Mouse (Mus musculus) urinary bladder, postnatal 25 days (tissue): ENCODE measurements around the gene Gm45208.
A peak's percentile ranks its signal among the peaks of the same experiment; 100 is the strongest.
"Not testable (repeated sequence)": the region's sequence is repeated elsewhere in the genome, so short reads cannot be mapped to it uniquely, and the experiment has no call there.

Source experiments
- DNase-seq: peaks from one replicate; pipeline ENCODE4 v3.0.0; 2022; ENCODE audit warnings: low spot score

The Gm45208 gene

DNA sequence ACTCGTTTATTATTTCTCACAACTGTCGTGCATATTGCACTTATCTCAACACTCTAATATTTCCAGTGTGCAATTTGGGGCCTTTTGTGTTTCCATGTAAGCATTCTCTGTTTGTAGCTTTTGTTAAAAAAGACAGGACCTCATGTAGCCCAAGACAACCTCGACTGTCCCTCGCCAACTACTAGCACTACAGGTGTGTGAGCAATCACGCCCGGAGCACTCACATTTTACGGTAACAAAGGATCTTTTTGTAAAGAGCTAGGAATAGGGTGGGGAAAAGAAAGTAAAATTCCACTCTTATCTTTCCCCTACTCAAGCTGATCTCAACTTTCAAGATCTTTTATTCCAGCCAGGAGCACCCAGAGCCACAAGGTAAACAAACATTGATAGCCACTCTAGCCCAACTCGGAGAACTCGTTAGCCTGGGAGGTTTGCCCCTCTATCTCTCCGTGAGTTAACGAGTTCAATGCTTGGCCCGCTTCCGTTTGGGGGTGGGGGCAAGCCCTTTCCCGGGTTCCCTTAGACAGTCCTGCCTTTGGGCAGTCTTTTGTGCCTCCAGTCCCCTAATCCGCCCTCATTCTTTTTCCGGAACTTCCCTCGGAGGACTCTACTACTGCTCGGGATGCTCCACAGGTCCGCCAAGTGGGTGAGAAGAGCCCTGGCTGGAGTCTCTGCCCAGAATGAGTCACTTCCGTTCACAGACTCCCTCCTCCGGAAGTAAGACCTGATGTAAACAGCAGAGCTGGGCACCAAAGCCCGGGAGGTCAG, at the start of gene Gm45208:
Gene Gm45208, plus strand, starts transcription at position 732 of the 768 bp plus-strand sequence.
- peak; percentile 41 for DNase-seq

GRCm38 (mm10) chrX:7672739-7673138, 49.3 kb upstream of the Gm45208 start:
- DNase-seq, result no peak

- no peak for DNase-seq
Measured at GRCm38 (mm10) chrX:7673578-7674281, 48.3 kb upstream of the Gm45208 start.

DNA sequence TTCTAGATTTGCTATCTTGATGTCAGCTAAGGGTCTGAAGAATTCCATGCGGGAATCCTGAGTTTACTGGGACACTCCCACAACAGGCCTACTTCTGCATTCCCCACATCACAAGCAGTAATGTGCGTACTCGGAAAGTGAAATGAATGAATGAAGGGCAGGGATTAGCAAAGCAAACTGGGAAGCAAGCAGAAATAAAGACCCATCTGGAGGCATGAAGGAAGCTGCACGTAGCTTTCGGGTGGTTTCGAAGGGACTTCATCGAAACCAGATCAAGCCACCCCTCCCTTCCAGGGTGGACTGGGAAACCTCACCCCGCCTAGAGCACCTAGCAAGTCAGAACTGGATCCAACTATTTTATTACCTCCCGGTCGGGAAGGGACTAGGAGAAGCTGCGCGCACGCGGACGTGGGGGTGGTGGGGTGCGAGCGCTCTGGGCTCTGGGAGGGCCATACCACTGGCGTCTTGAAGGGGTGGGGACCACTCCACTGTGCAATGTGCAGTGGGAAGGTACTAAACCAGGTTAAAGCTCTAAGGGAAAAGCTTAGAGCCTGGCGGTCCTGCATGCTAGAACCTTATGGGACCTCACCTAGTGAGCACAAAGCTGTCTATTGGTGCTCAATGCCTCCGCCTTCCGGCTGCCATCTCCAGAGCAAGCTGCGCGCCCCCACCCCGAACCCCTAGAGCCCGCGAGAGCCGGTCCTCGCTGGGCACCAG, 47.6 kb upstream of the Gm45208 start:
- no peak for DNase-seq

GRCm38 (mm10) chrX:7675001-7675380, 47.1 kb upstream of the Gm45208 start:
- no peak for DNase-seq

DNA sequence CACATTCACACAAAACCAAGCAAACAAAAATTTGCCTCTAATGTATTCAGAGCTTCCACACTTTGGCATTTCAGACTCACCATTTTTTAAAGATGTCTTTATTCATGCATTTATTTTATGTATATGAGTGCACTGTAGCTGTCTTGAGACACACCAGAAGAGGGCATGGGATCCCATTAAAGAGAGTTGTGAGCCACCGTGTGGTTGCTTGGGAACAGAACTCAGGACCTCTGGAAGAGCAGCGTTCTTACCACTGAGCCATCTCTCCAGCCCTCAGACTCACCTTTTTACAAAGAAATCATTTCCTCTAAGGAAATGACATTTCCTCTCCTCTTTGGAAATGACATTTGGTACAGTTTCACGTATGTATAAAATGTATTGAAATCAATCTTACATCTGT, 43.1 kb upstream of the Gm45208 start:
- DNase-seq, result no peak

DNA sequence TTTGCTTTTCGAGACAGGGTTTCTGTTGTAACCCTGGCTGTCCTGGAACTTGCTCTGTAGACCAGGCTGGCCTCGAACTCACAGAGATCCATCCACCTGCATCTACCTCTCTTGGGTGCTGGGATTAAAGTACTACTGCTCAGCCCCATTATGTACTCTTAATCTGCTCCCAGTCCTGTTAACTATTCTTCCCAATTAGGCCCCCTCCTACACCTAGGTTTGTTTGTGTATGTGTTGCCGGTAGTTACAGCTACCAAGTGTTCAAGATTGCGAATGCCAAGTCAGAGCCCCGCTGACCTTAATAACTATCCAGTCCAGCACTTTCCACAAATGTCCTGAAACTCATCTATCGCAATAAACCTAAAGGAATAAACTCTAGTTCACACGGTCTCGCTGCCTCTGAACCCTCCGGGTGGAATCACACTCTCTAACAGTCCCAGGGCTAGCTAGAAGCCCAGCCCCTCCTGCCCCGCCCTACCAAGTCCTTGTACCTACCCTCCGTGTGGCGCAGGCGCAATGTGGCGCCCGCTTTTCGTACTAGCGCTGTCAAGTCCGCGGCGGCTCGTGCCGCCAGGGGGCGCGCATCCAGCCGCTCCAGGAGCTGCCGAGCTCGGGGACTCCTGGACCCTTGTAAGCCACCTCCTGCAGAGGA, 42.5 kb upstream of the Gm45208 start:
- peak; percentile 80 for DNase-seq

DNA sequence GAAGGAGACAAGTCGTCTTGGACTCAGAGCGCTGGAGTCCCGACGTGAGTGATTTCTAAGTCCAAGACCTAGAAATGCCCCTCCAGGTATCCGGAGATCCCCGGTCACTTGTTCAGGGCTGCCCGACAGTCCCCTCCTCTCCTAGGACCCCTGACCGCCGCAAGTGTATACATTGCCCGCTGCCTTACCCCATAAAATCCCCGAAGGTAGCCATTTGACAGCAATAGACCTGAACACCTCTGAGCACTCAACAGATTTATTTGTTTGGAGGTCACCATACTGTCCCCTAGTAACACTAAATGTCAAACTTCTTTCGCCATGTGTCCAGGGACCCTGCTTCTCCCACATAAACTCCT, 42.0 kb upstream of the Gm45208 start:
- DNase-seq, result no peak

DNA sequence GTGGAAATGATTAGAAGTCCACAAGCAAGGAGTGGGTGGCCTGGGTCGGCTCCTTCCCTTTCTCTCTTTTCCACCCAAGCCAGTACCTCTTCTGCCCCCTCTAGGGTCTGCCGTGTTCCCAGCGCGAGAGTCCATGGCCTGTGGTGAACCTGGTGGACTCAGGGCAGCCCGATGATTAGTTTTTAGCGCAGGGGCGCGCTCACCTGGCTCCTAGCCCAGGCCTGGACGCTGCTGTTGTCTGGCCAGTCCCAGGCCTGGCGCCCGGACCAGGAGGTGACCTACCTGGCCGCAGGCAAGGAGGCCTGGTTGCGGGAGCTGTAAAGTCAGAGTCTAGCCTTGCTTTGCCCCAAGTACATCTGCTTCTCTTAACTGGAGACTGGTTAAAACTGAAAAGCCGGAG, 41.2 kb upstream of the Gm45208 start, which contains the start of gene Magix:
Gene Magix, minus strand, starts transcription at position 388 of the 400 bp plus-strand sequence.
- DNase-seq, result no peak

GRCm38 (mm10) chrX:7688321-7688720, 33.7 kb upstream of the Gm45208 start:
- no peak for DNase-seq

DNA sequence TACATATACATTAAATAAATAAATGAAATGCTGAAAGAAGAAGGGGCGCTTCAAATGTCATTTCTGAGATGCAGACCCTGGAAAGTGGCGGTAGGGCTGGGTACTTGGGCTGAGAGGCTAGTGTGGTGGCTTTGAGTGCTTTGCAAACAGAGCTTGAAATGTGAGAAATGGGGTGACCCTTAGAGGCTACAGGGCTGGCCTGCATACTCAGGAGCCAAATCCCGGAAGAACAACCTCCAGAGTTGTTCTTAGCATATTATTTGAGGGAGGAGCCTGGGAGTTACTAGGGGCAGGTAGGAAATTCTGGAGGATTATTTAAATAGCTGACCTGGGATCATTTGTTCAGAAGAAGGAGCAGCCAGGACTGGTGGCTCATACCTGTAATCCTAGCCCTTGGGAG, 31.6 kb upstream of the Gm45208 start:
- DNase-seq, result no peak

- DNase-seq, result no peak
Measured at GRCm38 (mm10) chrX:7692862-7693261, 29.2 kb upstream of the Gm45208 start.

GRCm38 (mm10) chrX:7696520-7696919, 25.5 kb upstream of the Gm45208 start:
- DNase-seq, result no peak

DNA sequence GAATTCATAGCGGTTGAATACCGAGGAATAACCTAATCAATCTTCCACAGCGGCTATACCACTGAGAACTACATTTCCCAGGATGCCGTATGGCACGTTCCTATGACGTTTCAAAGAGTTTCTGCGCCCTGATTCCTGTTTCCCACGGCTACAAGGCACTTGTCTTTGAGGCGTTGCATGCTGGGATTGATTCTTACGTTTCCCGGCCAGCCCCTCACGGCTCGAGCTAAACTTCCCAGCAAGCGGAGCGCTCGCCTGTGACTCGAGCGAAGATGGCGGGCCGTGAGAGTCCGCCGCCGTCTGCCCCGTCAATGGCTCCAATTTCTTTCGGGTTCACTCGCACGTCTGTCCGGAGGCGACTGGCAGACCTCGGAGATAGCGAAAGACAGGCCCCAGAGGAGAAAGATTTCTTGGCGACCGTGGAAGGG, 25.1 kb upstream of the Gm45208 start, which contains the start of gene Gpkow:
Gene Gpkow, plus strand, starts transcription at position 178 of the 428 bp plus-strand sequence.
- peak; percentile 51 for DNase-seq

DNA sequence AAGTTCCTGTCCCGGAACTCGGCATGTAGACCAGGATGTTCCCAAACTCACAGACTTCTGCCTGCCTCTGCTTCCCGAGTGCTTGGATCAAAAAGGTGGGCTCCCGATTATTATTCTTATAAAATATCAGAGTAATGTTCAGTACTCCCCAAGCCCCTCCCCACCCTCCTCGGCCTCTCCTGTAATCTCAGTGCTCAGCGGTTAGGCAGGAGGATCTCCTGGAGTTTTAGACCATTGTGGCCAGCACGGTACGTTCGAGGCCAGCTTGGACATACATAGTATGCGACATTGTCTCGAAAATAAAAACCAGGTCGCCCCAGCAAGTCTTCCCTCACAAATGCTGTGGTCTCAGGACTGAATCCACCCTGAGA, 8.3 kb upstream of the Gm45208 start:
- DNase-seq, result not testable (repeated sequence)

GRCm38 (mm10) chrX:7714135-7714899, 7.7 kb upstream of the Gm45208 start, which contains the start of gene Wdr45:
Gene Wdr45, plus strand, starts transcription at chrX:7714333.
- DNase-seq, result peak; percentile 73

- DNase-seq, result not testable (repeated sequence)
Measured at GRCm38 (mm10) chrX:7716058-7716457, 6.0 kb upstream of the Gm45208 start.

DNA sequence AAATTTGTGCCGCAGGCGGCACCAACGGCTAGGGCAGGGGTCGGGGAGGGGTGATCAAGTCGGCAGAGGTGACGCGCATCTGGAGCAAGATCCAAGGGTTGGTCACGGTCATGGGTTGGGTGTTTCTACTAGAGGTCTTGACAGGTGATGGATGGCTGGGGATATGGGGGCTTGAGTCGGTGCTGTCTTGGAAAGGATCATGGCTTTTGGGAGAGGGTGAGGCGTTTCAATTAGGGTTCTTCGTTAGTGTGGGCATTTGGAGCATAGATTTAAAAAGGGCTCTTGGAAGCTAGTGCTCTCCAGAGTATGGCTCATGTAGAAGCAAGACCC, 202 bp downstream of the Gm45208 start:
- no peak for DNase-seq

DNA sequence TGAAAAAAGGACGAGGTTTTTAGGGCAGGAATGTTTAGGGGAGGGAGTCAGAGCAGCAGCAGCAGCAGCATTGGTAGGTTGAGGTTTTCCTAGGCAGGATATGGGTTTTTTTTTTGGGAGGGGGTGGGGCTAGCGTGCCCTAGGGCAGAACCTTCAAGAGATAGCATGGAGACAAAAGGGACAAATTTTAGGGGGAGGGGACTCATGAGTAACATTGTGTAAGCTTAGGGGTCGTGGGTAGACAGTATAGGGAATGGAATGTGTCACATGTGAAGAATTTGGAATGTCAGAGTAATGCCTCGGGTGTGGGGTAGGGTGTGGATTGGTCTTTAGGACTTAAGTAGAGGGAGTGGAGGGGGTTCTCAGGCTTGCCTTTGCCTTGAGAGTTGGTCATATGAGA, 646 bp downstream of the Gm45208 start:
- DNase-seq, result no peak

DNA sequence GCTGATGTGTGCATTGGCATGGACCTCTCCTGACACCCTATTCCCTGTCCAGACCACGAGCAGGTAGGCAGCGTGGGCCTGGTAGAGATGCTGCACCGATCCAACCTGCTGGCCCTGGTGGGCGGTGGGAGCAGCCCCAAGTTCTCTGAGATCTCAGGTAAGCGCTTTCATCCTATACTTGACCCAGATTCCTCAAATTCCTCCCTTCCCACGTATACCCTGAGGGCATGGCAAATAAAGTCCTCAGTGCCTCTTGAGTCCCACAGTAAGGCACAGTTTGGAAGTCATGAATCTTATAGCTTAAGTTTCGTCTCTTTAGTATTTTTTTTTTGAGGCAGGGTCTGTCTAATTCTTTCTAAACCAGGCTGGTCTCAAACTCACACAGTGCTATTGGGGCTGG, 2.1 kb downstream of the Gm45208 start:
- DNase-seq, result no peak

GRCm38 (mm10) chrX:7725841-7726240, 3.8 kb downstream of the Gm45208 start:
- DNase-seq, result no peak

DNA sequence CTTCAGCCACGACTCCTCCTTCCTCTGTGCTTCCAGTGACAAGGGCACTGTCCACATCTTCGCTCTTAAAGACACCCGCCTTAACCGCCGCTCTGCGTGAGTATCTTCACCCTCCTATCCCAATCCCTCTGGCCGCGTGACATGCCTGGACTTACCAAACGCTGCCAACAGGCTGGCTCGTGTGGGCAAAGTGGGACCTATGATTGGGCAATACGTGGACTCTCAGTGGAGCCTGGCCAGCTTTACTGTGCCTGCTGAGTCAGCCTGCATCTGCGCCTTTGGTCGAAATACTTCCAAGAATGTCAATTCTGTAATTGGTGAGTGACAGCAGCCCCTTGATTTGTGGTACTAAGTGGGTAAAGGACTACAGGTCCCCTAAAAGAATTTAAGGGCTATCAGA, 5.1 kb downstream of the Gm45208 start:
- no peak for DNase-seq
